Mouse (Mus musculus): ENCODE data around the gene Farsa. TPM values are rescaled to one million over a fixed set of nuclear protein-coding genes. Genes with fewer than 3 reads are reported as not detected.
"Not testable (repeated sequence)": the region's sequence is repeated elsewhere in the genome, so short reads cannot be mapped to it uniquely, and the experiment has no call there.

The Farsa gene
- polyA plus RNA-seq, 1 experiment from 2014 or later = 129 TPM

DNA sequence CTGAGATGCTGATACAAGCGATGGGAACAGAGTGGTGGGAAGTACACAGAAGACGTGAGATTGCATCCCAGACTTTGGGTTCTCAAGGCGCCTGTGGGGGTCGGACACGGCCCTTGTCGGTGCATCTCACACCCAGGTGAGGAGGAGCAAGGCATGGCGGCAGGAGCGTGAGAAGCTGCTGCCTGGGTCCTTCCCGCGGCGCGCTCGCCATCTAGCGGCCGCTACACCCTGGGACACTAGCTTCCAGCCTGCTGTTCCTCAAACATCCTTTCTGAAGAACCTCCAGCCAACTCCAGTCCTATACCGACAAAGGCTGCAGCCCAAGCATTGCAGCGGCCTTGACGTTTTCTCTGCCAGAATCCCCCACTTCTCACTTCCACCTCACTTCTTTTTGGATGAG is 33.1 kb upstream of the Farsa start:
- H3K27ac ChIP-seq = no peak overlapping the region; the same call in 1 of the 2 replicates
- H3K36me3 ChIP-seq = no peaks in the 10 kb centered on the region
- peaks cover 33% of the 10 kb centered on the region for H3K27me3 ChIP-seq (ENCODE audit: insufficient read depth, poor library complexity, severe bottlenecking)
- peak overlapping the region; percentile 22 for H3K4me3 ChIP-seq
- WGBS = 1% methylated on average over 18 of the region's 18 CpGs
- H3K4me1 ChIP-seq (replicated peaks) = peaks cover 12% of the 10 kb centered on the region
- DNase-seq (ENCODE audit: low spot score) = peak; percentile 80
- H3K9me3 ChIP-seq = no peaks in the 10 kb centered on the region

DNA sequence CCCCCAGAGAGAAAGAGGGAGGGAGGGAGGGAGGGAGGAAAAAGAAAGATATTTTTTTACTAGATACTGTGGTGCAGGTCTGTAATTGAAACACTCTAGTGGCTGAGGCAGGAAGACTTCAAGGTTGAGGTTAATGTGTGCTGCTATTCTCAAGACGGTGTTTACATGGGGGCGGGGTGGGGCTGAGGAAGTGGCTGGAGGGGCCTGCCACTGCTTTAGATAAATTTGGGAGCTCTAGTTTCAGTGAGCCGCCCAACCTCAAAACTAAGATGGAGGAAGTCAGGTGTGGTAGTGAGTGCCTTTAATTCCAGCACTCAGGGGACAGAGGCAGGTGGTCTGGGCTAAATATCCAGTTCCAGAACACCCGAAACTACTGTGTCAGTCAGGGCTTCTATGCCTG is 31.2 kb upstream of the Farsa start:
- no peak overlapping the region for H3K4me3 ChIP-seq
- peaks cover 33% of the 10 kb centered on the region for H3K27me3 ChIP-seq (ENCODE audit: insufficient read depth, poor library complexity, severe bottlenecking)
- DNase-seq (ENCODE audit: low spot score) = no peak
- no peak overlapping the region for H3K27ac ChIP-seq
- peaks cover 12% of the 10 kb centered on the region for H3K4me1 ChIP-seq (replicated peaks)
- no peaks in the 10 kb centered on the region for H3K9me3 ChIP-seq
- no peaks in the 10 kb centered on the region for H3K36me3 ChIP-seq
- WGBS = 72% methylated on average over 4 of the region's 4 CpGs

DNA sequence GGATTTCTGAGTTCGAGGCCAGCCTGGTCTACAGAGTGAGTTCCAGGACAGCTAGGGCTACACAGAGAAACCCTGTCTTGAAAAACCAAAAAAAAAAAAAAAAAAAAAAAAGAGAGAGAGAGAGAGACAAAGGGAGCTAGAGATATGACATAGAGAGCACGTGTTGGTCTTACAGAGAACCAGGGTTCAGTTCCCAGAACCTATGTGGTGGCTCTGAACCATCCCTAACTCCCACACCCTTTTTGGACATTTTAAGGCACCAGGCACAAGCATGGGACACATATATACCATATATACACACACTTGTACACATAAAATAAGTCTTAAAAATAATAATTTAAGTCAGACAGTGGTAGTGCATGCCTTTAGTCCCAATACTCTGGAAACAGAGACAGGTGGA is 30.3 kb upstream of the Farsa start:
- not testable (repeated sequence) for DNase-seq (ENCODE audit: low spot score); H3K4me3 ChIP-seq; H3K36me3 ChIP-seq; H3K27ac ChIP-seq; H3K9me3 ChIP-seq
- WGBS = 85% methylated on average over 2 of the region's 2 CpGs
- peaks cover 25% of the 10 kb centered on the region for H3K27me3 ChIP-seq (ENCODE audit: insufficient read depth, poor library complexity, severe bottlenecking)
- peaks cover 12% of the 10 kb centered on the region for H3K4me1 ChIP-seq (replicated peaks)

DNA sequence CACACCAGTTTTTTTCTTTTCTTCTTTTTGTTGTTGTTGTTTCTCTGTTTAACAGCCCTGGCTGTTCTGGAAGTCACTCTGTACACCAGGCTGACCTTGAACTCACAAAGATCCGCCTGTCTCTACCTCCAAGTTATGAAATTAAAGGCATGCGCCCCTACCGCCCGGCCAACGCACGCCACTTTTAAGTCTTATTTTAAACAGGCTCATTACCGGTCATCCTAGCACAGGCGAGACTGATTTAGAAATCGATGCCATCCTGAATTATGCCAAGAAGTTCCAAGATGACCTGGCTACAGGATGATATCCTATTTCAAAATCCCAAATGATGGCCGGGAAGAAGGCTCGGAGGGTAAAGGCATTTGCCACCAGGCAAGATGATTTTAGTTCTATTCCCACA is 25.3 kb upstream of the Farsa start, which contains the start of gene Gadd45gip1:
TSS of gene Gadd45gip1 (plus strand) at position 33 of the 400 bp plus-strand sequence.
- DNase-seq (ENCODE audit: low spot score) = no peak
- peak within 1 kb of the TSS; percentile 86 for H3K4me3 ChIP-seq
- 78% methylated on average over 11 of the region's 11 CpGs for WGBS

DNA sequence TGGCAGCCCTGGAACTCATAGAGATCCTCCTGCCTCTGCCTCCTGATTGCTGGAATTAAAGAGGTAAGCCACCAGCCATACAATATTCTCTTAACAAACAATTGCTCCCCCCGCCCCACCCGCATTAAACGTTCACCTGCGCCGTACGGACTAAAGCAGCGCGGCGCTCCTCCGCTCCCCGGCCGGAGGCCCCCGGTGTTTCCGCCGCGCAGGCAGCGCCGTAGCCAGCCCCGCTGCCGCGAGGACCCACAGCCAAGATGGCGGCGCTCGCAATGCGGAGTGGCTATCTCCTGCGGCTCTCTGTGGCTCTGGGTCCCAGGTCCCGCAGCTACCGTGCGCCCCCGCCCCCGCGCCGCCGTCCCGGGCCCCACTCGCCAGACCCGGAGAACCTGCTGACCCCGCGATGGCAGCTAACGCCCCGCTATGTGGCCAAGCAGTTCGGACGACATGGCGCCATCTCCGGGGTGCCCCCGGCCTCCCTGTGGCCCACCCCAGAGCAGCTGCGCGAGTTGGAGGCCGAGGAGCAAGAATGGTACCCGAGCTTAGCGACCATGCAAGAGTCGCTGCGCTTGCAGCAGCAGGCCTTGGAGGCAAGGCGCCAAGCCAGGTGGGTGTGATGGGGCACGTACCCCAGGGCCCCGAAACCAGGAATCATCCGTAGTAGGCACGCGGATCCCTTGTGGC is 24.6 kb upstream of the Farsa start:
- Histone ChIP-seq H3K27me3 (ENCODE audit: insufficient read depth, poor library complexity, severe bottlenecking) (no peaks in the 10 kb centered on the region), H3K27ac (peak overlapping the region; percentile 99), H3K9me3 (no peaks in the 10 kb centered on the region), H3K36me3 (peaks cover 38% of the 10 kb centered on the region), H3K4me1 (replicated peaks) (peaks cover 33% of the 10 kb centered on the region), H3K4me3 (peak overlapping the region; percentile 86)
- peak; percentile 86 for DNase-seq (ENCODE audit: low spot score)
- 3% methylated on average over 59 of the region's 59 CpGs for WGBS

More for the DNA sequence above, 25.3 kb upstream of the Farsa start, which contains the start of gene Gadd45gip1:
- Histone ChIP-seq H3K9me3 (no peaks in the 10 kb centered on the region), H3K36me3 (peaks cover 31% of the 10 kb centered on the region), H3K4me1 (replicated peaks) (peaks cover 26% of the 10 kb centered on the region), H3K27ac (peak within 1 kb of the TSS; percentile 99), H3K27me3 (ENCODE audit: insufficient read depth, poor library complexity, severe bottlenecking) (no peaks in the 10 kb centered on the region)

DNA sequence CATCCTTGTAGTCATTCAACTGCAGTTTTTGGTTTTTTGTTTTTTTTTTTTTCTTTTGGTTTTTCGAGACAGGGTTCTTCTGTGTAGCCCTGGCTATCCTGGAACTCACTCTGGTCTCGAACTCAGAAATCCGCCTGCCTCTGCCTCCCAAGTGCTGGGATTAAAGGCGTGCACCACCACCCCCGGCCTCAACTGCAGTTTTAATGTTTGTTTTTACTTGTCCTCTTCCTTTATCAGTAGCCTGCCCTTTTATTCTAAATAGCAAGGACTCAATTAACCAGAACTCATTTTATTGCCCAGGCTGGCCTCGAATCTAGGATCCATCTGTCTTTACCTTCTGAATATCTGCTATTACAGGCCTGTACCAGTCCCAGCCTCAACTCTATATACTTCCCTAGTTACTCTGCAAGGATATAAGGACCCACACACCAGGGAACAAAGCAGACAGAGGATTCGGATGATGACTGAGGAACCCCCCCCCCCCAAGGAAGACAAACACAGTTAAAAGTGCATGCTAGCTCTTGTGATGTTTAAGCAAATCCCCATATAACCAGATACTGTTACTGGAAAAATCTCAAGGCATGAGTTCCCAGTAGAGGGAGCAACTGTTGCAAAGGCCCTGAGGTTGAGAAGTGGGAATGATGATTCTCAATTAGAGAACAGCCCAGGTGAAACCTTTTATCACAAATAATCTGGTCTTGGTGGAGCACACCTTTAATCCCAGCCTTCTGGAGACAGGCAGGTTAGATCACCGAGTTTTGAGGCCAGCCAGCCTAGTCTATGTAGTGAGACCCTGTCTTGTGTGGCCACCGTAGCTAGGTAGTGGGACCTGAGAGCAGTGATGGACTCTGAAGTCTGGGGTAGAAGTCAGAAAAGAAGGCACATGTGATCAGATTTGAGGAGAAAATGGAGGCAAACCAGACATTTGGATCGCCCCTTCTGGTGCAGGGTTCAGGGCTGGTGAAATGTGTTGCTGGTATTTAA is 23.7 kb upstream of the Farsa start:
- Histone ChIP-seq H3K36me3 (peaks cover 47% of the 10 kb centered on the region), H3K4me3 (peak overlapping the region; percentile 86), H3K27ac (peak overlapping the region; percentile 99), H3K9me3 (no peaks in the 10 kb centered on the region), H3K4me1 (replicated peaks) (peaks cover 42% of the 10 kb centered on the region), H3K27me3 (ENCODE audit: insufficient read depth, poor library complexity, severe bottlenecking) (no peaks in the 10 kb centered on the region)
- DNase-seq (ENCODE audit: low spot score) = no peak
- WGBS = 71% methylated on average over 10 of the region's 10 CpGs

DNA sequence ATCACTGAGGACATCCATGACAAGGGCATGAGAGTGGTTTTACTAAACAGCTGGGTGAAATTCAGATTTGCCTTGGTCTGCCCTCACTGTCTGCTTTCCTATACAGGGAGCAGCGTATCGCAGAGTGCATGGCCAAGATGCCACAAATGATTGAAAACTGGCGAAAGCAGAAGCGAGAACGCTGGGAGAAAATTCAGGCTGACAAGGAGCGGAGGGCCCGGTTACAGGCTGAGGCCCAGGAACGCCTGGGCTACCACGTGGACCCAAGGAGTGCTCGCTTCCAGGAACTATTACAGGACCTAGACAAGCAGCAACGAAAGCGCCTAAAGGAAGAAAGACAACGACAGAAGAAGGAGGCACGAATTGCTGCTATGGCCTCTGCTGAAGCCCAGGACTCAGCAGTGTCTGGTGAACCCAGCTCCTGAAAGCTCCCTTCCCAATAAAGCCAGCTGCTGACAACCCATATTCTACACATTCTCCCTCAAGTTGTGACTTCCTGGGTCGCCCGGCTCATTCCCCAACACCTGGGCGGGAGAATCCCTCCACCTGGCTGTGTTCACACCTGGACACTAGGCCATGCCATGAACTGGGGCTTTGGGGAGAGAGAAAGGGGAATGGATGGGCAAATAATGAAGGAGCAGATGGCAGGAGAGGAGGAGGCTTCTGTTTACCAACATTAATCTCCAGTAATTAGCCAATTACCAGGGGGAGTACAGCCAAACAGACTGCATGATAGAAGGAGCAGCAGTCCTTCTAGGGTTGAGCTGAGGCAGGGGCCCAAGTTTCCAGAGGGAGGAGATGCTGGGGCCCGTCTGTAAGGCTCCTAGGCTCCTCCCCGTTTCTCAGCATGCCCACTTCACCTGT is 22.6 kb upstream of the Farsa start:
- no peaks in the 10 kb centered on the region for H3K9me3 ChIP-seq
- peak overlapping the region; percentile 7; the same call in 1 of the 2 replicates for H3K4me3 ChIP-seq
- H3K27ac ChIP-seq = peak overlapping the region; percentile 40; the same call in 1 of the 2 replicates
- DNase-seq (ENCODE audit: low spot score) = no peak
- WGBS = 87% methylated on average over 19 of the region's 19 CpGs
- peaks cover 53% of the 10 kb centered on the region for H3K4me1 ChIP-seq (replicated peaks)
- H3K36me3 ChIP-seq = peaks cover 59% of the 10 kb centered on the region
- H3K27me3 ChIP-seq (ENCODE audit: insufficient read depth, poor library complexity, severe bottlenecking) = no peaks in the 10 kb centered on the region

DNA sequence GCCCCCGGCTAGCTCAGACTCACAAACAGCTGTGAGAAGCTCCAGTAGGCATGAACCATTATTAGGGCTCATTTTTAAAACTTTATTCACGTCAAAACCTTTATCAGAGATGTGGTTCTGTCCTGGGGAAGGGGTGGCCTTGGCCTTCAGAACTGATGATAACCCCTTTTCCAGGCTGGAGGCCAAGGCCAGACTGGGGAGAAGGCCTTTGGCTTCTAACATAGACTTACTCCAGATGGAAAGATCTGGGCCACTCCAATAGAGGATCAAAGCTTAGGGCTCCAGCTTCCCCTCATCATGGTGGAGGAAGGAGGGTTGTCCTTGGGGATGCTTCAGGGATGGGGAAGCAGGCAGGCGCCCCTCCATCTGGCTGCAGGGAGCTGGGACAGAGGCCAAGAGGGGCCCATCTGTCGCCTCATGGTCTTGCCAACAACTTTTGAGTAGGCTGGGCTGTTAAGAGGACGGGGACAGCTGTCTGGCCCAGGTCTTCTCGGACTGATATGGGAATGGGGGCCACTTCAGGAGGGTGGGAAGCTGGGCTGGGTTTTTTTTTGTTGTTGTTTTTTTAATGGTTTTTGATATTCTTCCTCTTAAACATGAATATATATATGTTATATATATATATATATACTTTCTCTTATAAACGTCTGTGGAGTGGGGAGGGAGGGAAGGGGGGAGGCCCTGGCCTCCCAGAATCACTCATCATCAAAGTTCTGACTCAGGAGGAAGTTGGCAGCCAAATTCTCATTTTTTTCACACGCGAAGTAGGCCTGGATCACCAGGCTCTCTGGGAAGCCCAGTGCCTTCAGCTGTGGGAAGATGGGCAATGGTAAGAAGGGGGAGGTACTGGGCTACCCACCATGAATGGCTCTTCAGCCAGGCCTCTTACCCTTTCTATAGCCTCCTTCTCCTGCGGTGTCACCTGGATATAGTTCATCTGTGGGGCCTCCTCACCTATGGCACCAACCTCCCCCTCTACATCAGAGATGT is 21.6 kb upstream of the Farsa start:
- Histone ChIP-seq H3K4me3 (0 out of 2 replicates have a peak overlapping the region, but pooled peaks have one; percentile 7), H3K27me3 (ENCODE audit: insufficient read depth, poor library complexity, severe bottlenecking) (no peaks in the 10 kb centered on the region), H3K27ac (peak overlapping the region; percentile 23; the same call in 1 of the 2 replicates), H3K36me3 (peaks cover 60% of the 10 kb centered on the region), H3K9me3 (no peaks in the 10 kb centered on the region), H3K4me1 (replicated peaks) (peaks cover 60% of the 10 kb centered on the region)
- WGBS = 88% methylated on average over 10 of the region's 10 CpGs
- no peak for DNase-seq (ENCODE audit: low spot score)

DNA sequence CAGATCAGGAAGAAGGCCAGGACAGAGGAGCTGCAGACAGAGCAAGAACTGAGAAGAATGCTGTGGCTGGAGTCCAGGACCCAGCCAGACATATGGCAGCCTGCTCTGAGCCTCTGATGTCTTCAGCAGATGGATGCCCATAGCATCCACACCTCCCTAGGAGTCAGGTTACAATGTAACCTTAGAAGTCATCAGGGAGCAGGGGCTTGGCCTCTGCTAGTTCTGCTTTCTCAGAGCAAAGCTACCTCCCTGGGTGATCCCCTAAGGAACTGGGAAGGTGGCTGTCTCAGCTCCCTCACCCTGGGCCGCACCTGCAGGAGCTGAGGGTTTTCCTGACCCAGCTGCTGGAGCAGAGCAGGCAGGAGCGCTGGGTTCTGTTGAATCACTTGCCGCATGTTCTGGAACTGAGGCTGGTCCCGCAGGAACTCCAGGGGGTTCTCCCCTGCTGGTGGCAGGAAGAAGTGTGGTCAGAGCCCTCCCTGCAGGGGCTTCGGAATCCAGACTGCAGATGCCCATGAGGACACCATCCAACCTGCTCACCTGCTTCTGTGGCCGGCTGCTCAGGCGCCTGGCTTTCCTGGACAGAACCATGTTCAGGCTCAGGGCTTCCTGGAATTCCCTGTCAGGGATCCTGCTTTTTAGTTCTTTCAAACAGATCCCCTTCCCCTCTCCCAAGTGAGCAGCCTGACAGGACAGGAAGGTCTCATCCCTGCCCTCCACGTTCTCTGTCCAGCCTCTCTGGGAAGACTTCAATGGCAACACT is 19.5 kb upstream of the Farsa start:
- WGBS = 50% methylated on average over 8 of the region's 8 CpGs
- Histone ChIP-seq H3K9me3 (no peaks in the 10 kb centered on the region), H3K4me1 (replicated peaks) (peaks cover 60% of the 10 kb centered on the region), H3K27me3 (ENCODE audit: insufficient read depth, poor library complexity, severe bottlenecking) (no peaks in the 10 kb centered on the region), H3K4me3 (peak overlapping the region; percentile 23), H3K36me3 (peaks cover 73% of the 10 kb centered on the region), H3K27ac (peak overlapping the region; percentile 17)
- DNase-seq (ENCODE audit: low spot score) = peak; percentile 37

DNA sequence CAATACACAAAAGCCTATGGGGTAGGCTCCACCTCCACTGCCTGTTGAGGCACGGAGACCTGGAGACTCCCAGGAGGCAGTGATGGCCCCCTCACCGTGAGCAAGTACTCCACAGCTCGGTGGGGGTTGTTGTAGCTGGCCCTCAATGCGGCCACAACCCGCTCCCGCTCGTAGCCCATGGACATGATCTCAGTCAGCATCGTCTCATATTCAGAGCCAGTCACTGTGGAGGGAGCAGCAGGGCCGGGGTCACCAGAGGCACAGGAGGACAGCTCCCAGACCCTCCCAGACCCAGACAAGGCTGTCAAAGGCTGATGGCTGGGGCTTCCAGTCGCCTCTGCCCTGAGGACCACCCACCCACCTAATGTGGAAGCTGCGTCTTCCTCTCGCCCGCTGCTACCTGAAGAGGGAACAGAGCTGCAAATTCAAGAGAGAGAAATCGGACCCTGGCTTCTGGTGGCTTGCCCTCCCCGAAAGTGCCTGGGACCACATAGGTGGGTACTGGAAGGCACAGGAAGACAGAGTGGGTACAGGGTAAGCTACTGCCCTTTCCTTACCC is 18.8 kb upstream of the Farsa start:
- Histone ChIP-seq H3K9me3 (no peaks in the 10 kb centered on the region), H3K4me3 (peak overlapping the region; percentile 23; the same call in 1 of the 2 replicates), H3K36me3 (peaks cover 79% of the 10 kb centered on the region), H3K4me1 (replicated peaks) (peaks cover 57% of the 10 kb centered on the region), H3K27ac (peak overlapping the region; percentile 17), H3K27me3 (ENCODE audit: insufficient read depth, poor library complexity, severe bottlenecking) (no peaks in the 10 kb centered on the region)
- 75% methylated on average over 15 of the region's 15 CpGs for WGBS
- DNase-seq (ENCODE audit: low spot score) = no peak

Measured in hindbrain, embryonic 10.5 days (tissue).